Mouse (Mus musculus): ENCODE measurements at regions not wholly inside any gene's neighbourhood (a gene's known extent, or its start where the extent isn't known, plus 50 kb on each side); places are given as distances from the start of the nearest gene placed in this dataset.

GRCm38 (mm10) chr1:136717830-136718517, 93.3 kb downstream of the Zfp281 start:
- no peak for DNase-seq (ENCODE audit: low read depth, low spot score)

DNA sequence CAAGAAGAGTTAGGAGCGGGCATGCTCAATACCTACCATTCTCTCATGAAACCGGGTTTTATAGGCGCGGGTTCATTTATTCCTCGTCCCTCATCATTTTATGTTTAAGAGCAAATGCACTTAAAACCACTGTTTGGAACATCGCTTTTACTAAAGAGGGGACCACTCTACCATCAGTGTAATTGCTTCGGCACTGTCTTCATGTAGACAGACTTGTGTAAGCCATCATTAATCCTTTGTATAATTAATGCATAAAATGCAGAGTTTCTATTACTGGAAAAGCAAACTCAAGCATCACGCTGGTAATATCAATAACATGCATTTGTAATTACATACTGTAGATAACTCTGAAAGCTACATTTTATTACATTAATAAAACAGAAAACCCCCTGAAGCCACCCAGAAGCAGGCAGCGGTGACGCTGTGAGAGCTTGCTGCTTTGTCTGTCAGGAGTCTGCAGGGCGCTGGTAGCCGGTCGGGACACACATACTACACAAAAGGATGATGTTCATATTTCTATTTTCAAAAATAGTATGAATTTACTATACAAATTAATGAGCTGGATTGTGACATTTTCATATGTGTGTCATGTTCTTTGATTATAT, 99.2 kb downstream of the Zfp281 start:
- no peak for DNase-seq (ENCODE audit: low read depth, low spot score)

GRCm38 (mm10) chr1:136725242-136725641, 100.5 kb downstream of the Zfp281 start:
- DNase-seq (ENCODE audit: low read depth, low spot score), result no peak

GRCm38 (mm10) chr1:136726145-136726935, 101.6 kb downstream of the Zfp281 start:
- DNase-seq (ENCODE audit: low read depth, low spot score), result peak; percentile 42

GRCm38 (mm10) chr1:136727868-136728631, 103.3 kb downstream of the Zfp281 start:
- DNase-seq (ENCODE audit: low read depth, low spot score), result peak; percentile 86

GRCm38 (mm10) chr1:136728632-136728944, 103.9 kb downstream of the Zfp281 start:
- no peak for DNase-seq (ENCODE audit: low read depth, low spot score)

GRCm38 (mm10) chr1:136730638-136731037, 105.9 kb downstream of the Zfp281 start:
- no peak for DNase-seq (ENCODE audit: low read depth, low spot score)

- DNase-seq (ENCODE audit: low read depth, low spot score), result peak; percentile 32
Measured at GRCm38 (mm10) chr1:136738030-136738429, 113.3 kb downstream of the Zfp281 start.

GRCm38 (mm10) chr1:136739486-136739885, 114.8 kb downstream of the Zfp281 start:
- peak; percentile 86 for DNase-seq (ENCODE audit: low read depth, low spot score)

DNA sequence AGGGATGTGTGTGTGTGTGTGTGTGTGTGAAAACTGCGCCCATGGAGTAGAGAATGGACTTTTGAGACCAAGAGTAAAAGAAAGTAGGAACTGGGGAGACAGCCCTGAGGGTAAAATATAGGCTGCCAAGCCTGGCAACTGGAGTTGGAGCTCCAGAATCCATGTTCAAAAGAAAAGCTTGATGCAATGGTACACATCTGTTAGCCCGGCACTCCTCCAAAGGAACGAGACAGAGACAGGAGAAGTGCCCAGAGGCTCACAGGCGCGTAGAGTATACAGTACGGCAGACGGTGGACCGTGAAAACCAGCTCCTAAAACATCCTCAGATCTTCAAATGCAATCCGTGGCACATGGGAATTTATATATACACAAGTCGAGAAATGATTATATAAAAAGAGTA, 116.4 kb downstream of the Zfp281 start:
- no peak for DNase-seq (ENCODE audit: low read depth, low spot score)

GRCm38 (mm10) chr1:136749188-136749587, 124.5 kb downstream of the Zfp281 start:
- peak; percentile 88 for DNase-seq (ENCODE audit: low read depth, low spot score)

- DNase-seq (ENCODE audit: low read depth, low spot score), result no peak
Measured at GRCm38 (mm10) chr1:136751464-136752191, 126.9 kb downstream of the Zfp281 start.

- peak; percentile 88 for DNase-seq (ENCODE audit: low read depth, low spot score)
Measured at GRCm38 (mm10) chr1:136754286-136754685, 129.6 kb downstream of the Zfp281 start.

DNA sequence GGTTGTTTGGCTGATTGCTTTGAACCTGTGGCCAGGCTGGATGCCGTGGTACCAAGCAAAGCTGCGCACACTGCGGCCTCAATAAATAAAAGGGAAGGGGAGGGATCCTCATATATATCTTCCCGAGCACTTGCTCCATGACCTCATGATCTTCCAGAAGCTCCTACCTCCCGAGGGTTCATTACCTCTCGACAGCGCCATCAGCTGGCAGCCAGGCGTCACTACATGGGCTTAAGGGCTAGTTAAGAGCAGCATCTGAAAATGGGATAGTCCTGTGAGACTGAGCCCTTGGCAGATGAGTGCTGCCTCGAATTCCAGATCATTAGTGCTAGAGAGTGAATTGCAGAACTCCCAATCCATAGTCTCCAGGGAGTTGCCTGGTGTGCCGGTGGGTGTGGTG, 134.0 kb downstream of the Zfp281 start:
- DNase-seq (ENCODE audit: low read depth, low spot score), result peak; percentile 94

DNA sequence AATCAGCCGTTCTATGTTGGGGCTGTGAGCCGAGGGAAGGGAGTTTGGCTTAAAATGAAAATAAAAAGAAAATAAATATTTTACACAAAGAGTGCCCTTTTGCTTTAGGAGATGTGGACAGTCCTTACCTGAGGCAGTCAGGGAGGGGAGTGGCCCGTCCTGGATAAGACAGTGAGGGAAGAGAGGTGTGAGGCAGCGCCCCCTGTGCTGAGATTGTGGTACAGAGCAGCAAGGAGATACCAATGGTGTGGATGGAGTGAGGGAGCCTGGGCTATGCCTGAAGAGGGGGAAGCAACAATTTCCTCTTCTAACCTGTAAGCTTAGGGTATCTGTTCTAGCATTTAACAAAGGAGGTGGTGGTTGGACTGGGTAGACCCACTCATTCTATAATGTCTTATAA, 134.5 kb downstream of the Zfp281 start:
- DNase-seq (ENCODE audit: low read depth, low spot score), result peak; percentile 75

GRCm38 (mm10) chr1:136761467-136761866, 136.8 kb downstream of the Zfp281 start:
- no peak for DNase-seq (ENCODE audit: low read depth, low spot score)

DNA sequence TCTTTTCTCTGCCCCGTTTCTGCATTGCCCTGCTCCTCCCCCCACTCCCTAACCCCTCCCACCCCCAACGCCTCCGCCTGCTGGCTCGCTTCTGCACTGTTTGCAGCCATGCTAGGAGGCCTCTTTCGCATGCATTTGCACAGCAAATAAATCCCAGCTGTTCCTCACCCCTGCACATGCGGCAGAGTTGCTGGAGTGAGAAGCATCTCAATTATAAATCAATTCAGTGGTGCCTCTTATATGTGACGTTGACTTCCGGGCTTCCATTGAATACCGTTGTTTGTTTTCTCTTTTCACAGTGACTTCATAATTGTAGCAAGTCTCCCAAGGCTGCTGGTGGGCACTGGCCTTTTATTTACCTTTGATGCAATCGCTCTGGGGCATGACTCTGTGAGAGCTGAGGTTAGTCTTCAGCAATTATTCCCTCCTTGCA, 144.3 kb downstream of the Zfp281 start:
- peak; percentile 65 for DNase-seq (ENCODE audit: low read depth, low spot score)

GRCm38 (mm10) chr1:136773743-136774142, 149.0 kb downstream of the Zfp281 start:
- DNase-seq (ENCODE audit: low read depth, low spot score), result peak; percentile 83

DNA sequence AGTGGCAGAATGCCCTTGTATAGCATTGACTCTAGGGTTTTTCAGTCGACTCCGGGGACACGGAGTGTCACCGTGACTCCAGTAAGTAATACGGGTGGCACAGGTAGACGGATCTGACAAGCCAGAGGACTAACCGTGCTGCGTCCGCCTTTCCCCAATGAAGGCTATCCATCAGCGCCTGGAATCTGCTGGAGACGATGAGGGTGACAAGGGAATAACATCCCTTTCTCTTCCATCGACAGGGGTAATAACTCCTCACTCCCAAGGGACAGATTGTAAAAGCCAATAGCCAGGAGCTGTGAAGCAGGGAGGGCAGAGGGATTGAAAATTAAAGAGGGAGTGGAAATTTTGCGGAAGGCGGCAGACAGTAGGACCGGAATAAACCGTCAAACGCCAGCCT, 151.5 kb downstream of the Zfp281 start:
- DNase-seq (ENCODE audit: low read depth, low spot score), result no peak

GRCm38 (mm10) chr1:136777263-136777980, 152.7 kb downstream of the Zfp281 start:
- no peak for DNase-seq (ENCODE audit: low read depth, low spot score)

GRCm38 (mm10) chr1:136779384-136779783, 154.7 kb downstream of the Zfp281 start:
- DNase-seq (ENCODE audit: low read depth, low spot score), result no peak
